Mouse (Mus musculus): ENCODE results near the gene Zkscan14.
A peak's percentile ranks its signal among the peaks of the same experiment; 100 is the strongest.
"Not testable (repeated sequence)": the region's sequence is repeated elsewhere in the genome, so short reads cannot be mapped to it uniquely, and the experiment has no call there.

The Zkscan14 gene

GRCm38 (mm10) chr5:145201321-145201991, at the start of gene Zkscan14:
TSS of gene Zkscan14 (minus strand) at chr5:145201868.
- DNase-seq (ENCODE audit: low read depth, low spot score): peak; percentile 81

GRCm38 (mm10) chr5:145249520-145249919, 47.9 kb upstream of the Zkscan14 start:
- no peak for DNase-seq (ENCODE audit: low read depth, low spot score)

DNA sequence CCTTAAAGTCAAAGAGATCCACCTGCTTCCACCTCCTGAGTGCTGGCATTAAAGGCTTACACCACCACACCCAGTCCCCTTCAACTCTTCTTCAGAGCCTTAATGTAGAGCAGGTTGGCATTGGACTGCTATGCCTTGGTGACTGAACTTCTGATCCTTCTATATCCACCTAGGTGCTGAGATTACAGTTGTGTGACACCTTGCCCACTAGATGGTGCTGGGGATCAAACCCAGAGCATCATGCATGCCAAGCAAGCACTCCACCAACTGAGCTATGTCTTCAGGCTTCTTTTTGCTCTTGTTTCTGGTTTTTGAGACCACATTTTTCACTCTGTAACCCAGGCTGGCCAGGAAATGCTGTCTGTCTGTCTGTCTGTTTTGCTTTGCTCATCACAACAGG, 33.0 kb upstream of the Zkscan14 start:
- no peak for DNase-seq (ENCODE audit: low read depth, low spot score)

GRCm38 (mm10) chr5:145231893-145232411, 30.3 kb upstream of the Zkscan14 start:
- DNase-seq (ENCODE audit: low read depth, low spot score): no peak

DNA sequence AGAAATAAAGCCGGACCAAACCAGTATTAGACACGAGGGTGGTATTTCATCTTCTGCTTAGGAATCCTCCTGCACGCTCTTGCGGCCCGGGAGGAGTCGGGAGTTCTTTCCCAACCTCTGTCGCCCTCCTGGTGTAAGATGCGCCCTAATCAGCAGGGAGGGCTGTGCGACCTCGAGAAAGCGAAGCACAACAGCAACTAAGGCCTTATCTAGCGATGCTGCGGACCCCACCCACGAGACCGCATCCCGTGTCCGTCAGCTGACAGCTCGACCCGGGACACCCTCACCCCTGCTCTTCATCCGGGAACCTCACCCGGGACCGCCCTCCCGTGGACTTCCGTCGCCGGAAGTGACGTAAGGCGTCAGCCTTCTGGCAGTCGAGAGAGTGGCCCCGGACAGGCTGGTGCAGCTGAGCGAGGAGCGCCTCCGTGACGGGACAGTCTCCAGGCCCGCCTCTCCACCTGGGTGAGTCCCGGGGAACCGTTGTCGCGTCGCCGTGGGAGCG, 29.8 kb upstream of the Zkscan14 start, which contains the start of gene Zfp655:
Zfp655 (plus strand) TSS at position 349 of the 505 bp plus-strand sequence.
- peak; percentile 86 for DNase-seq (ENCODE audit: low read depth, low spot score)

DNA sequence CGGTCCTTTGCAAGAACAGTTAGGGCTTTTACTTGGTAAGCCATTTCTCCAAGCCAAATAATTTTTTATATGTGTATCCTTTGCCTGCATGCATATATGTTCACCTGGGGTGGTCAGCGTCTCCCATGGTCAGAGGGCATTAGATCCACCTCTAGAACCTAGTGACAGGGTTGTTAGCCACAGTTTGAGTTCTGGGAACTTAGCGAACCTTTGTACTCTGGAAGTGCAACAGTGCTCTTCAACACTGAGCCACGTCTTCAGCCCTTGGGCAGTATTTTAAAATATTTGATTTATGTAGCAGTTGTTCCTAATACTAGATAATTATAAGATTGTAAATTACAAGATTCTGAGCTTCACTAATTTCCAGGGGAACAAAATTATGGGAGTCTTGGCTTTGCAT, 29.0 kb upstream of the Zkscan14 start:
- DNase-seq (ENCODE audit: low read depth, low spot score): no peak

GRCm38 (mm10) chr5:145229283-145229682, 27.6 kb upstream of the Zkscan14 start:
- DNase-seq (ENCODE audit: low read depth, low spot score): not testable (repeated sequence)

DNA sequence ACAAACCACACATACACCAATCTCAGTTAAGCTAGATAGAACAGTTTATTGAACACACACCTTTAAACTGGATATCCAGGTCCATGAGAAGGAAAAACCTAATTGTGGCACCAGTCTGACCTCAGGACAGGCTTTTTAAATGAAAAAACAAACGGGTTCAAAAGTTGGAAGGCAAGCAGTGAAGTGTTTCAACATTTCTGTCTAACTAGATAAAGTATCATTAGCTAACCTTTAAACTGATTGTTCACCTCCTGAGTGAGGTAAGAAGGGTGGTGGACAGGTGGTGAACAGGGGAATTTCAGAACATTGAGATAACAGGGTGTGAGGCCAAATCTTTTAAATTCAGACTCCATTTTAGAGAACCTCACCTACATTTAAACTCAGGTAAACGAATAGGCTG, 24.8 kb upstream of the Zkscan14 start:
- no peak for DNase-seq (ENCODE audit: low read depth, low spot score)

DNA sequence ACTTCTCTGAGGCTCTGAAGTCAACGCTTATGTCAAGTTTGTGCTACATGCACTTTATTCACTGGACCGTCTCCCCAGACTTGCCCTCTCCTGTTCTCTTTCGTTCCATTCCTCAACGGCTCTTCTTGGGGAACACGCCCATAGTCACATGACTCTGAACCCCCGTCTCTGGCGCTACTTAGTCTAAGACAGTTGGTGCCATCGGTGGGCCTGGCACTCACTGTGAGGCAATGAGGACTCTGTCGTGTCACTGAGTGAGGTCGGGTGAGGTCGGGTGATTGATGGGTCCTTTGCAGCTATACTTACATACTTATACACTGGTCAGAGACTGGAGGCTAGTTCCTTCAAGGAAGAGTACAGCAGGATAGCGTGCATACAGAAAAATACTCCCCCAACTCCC, 21.7 kb upstream of the Zkscan14 start:
- no peak for DNase-seq (ENCODE audit: low read depth, low spot score)

DNA sequence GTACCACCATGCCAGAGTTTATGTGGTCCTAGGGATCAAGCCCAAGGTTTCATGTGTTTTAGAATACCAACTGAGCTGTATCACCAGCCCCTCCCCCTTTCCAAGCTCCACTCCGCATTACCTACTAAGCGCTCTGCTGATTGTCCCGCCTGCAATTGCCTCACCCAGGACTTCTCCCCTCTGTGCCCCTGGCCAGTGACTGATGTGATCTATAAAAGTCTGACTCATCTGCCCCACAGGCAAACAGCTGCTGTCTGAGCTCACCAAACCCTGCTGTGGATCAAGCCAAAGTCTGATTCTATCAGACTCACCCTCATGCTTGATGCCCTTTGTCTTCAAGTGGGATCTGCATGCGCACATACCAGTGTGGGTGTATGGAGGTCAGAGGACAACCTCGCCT, 21.2 kb upstream of the Zkscan14 start:
- no peak for DNase-seq (ENCODE audit: low read depth, low spot score)

DNA sequence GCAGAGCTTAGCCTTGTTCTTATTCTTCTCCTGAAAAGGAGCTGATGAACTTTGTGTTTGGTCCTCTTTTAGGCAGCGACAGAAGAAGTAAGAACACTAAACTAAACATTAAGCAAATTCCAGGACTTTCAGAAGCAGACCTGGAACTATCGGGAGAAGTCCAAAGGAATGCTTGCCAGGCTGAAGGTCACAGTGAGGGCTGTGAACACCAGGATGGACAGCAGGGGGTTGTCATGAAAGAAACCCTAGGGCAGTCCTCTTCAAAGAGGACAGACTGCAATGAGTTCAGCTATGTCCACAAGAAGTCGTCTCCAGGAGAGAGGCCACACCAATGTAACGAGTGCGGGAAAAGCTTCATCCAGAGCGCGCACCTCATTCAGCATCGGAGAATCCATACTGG, 18.3 kb upstream of the Zkscan14 start:
- DNase-seq (ENCODE audit: low read depth, low spot score): no peak

DNA sequence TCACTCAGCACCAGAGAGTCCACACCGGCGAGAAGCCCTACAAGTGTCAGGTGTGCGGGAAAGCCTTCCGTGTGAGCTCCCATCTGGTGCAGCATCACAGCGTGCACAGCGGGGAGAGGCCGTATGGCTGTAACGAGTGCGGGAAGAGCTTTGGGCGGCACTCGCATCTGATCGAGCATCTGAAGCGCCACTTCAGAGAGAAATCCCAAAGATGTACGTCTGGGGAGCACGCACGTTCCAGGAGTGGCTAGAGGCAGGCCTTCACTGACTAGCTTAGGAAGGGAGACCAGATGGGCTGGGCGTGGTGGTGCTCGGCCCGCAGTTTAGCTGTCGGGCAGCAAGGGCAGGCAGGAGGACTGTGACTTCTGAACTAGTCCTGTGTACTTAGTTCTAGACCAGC, 17.0 kb upstream of the Zkscan14 start:
- DNase-seq (ENCODE audit: low read depth, low spot score): no peak

DNA sequence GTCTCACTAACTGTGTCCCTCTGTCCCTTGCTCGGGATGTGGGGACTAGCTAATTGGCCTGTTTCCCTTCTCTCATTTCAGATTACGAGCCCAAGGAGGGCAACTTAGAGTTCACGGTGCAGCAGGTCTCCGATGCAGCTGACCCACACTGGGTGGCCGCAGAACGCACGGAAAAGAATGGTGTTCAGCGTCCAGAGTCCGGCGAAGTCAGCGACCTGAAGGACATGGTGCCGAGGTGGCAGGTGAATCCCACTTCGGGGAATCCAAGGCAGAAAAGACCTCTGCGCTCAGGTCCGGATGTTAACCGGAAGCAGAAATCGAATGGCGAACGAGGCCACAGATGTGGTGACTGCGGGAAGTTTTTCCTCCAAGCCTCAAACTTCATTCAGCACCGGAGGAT, 16.5 kb upstream of the Zkscan14 start:
- DNase-seq (ENCODE audit: low read depth, low spot score): no peak

GRCm38 (mm10) chr5:145217746-145218145, 16.1 kb upstream of the Zkscan14 start:
- no peak for DNase-seq (ENCODE audit: low read depth, low spot score)

DNA sequence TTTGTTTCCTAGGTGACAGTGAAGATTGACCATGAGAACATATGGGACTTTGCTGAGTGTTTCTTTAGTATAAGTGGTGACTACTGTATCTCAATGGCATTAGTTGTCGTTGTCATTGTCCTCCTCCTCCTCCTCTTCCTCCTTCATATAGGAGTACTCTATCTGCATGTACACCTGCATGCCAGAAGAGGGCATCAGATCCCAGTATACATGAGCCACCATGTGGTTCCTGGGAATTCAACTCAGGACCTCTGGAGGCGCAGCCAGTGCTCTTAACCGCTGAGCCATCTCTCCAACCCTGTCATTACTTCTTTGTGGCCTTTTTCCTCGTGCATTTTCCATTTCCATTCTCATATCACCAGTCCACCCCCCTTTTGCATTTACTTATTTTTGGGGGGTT, 13.0 kb upstream of the Zkscan14 start:
- DNase-seq (ENCODE audit: low read depth, low spot score): no peak

DNA sequence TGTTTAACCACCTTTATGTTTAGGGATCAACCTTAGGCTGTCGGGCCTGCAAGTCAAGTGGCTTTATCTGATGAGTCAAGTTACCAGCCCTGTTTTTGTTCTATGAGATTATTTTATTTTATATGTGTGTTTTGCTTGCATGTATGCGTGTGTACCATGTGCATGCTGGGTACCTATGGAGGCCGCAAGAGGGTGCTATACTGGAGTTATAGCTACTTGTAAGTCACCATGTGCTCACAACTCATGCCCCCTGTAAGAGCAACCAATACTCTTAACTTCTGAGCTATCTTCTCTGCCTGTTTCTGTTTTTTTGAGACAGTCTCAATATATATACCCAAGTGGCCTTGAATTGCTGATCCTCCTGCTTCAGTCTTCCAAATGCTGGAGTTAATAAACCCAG, 11.8 kb upstream of the Zkscan14 start:
- no peak for DNase-seq (ENCODE audit: low read depth, low spot score)

- no peak for DNase-seq (ENCODE audit: low read depth, low spot score)
Observed at GRCm38 (mm10) chr5:145212216-145212615, 10.5 kb upstream of the Zkscan14 start.

DNA sequence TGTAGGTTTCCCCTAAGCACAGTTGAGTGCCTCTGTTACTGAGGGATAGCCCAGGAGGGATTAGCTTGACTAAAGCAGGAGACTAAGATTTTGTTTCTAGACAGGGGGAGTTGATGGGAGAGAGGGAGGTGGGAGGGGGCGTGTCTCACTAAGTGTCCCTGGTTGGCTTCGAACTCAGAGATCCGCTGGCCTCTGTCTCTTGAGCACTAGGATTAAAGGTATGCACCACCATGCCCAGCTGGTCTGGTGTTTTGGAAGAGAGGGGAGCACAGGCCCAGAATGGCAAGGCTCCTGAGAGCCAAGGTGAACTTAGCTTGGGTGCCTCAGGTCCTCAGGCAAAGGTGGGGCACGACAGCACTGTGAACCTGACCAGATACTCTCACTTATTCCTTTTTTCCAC, 9.7 kb upstream of the Zkscan14 start:
- no peak for DNase-seq (ENCODE audit: low read depth, low spot score)

- not testable (repeated sequence) for DNase-seq (ENCODE audit: low read depth, low spot score)
Observed at GRCm38 (mm10) chr5:145208391-145208790, 6.7 kb upstream of the Zkscan14 start.

DNA sequence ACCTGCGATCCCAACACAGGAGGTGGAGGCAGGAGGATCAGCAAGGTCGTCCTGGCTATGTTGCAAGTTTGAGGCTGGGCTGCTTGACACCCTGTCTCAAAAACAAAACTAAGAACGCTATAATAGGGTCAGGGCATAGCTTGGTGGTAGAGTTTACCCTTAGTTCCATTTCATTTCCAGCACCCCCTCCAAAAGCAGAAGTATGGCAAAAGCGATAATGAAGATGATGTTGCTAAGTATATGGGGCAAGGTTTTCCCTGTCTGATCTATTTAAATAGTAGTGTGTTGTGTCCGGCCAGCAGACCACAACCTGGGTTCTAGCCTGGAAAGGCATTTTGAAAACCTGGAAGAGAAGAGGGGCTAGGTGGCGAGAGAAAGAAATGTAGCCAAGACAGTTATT, 6.3 kb upstream of the Zkscan14 start:
- DNase-seq (ENCODE audit: low read depth, low spot score): no peak

GRCm38 (mm10) chr5:145207385-145207784, 5.7 kb upstream of the Zkscan14 start:
- DNase-seq (ENCODE audit: low read depth, low spot score): no peak

GRCm38 (mm10) chr5:145205041-145205440, 3.4 kb upstream of the Zkscan14 start:
- no peak for DNase-seq (ENCODE audit: low read depth, low spot score)

DNA sequence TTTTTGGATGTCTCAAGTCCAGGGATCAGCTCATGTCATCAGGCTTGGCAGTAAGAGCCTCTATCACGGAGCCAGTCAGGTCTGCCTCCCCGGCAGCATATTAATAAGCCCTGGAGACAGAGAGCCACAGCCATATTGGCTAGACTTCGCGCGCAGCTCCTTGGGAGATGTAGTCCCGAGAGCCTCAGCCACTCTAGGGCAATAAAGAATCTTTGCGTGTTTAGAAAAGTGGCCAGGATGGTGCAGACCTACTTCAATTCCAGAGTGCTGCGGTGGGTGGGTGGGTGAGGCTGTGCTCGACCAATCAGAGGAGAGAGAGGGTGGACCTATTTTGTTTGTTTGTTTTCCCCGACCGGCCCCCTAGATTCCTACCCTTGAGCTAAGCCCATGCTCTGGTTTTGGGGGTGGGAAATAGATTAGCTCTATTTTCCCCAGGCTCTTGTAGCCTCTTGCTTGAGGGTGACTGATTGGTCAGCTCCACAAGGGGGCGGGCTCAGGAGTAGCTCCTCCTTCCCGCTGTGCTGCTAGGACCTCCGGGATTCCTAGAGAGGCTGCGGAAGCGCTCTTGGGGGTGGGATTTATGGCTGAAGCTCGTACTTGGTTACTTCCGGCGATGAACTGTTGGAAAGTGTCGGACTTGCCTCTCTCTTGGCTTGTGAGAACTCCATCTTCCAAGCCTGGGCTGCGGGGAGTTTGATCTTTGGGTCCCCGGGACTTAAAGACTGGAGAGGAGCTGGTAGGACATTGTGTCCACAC, 2.4 kb upstream of the Zkscan14 start, which contains the start of gene Zkscan5:
Zkscan5 (plus strand) TSS at position 627 of the 756 bp plus-strand sequence.
- peak; percentile 94 for DNase-seq (ENCODE audit: low read depth, low spot score)
